Mouse (Mus musculus): ENCODE data around the gene Htra1. TPM values are rescaled to one million over a fixed set of nuclear protein-coding genes. Genes with fewer than 3 reads are reported as not detected.

The Htra1 gene
- total and polyA plus RNA-seq, 2 experiments from 2014 or later: 79.7 to 95.2 TPM

DNA sequence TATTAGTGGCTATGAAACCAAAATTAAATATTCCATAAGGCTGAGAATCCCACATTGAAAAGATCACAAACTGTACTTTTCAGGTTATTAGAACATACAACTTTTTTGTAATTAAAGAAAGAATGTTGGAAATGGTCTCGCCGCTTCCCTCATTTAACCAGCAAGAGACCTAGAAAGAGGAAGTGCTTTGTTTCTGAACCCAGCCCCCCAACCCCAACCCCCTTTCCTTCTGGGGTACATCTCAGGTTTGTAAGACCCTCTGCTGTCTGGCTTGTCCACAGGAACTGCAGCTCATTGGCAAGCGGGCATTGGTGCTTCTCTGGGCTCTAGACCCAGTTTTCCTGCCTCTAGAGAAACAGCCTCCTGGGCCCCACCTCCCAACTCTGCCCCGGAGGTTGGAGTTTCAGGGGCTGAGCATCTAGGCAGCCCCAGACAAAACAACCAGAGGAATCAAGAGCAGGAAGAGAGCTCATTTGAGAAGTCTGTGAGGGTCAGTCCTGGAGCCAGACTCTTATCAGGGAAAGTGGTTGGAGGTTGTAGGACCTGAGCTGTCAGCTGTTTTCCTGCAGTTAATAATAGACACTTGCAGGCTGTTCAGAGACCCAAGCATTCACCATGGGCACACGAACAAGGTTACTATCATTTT lies 12.8 kb downstream of the Htra1 start:
- peak overlapping the region; percentile 25; the same call in 1 of the 2 replicates for H3K4me3 ChIP-seq (ENCODE audit: low read depth, low read length)
- TF ChIP-seq CTCF (IDR thresholded peaks at IDR 0.05; ENCODE audit: low read depth): no peak
- no peak for TF ChIP-seq EP300 (IDR thresholded peaks at IDR 0.05; ENCODE audit: low read depth)
- peak overlapping the region; percentile 4; the same call in 1 of the 2 replicates for H3K9ac ChIP-seq (replicated peaks; ENCODE audit: low read depth, low read length)
- ATAC-seq (ENCODE audit: insufficient read depth, low read depth) (peak; percentile 88), DNase-seq (ENCODE audit: low spot score) (peak; percentile 68)
- peak overlapping the region; percentile 60 for H3K4me2 ChIP-seq (ENCODE audit: low read depth, low read length)
- no peaks in the 10 kb centered on the region for H3K9me3 ChIP-seq (replicated peaks; ENCODE audit: control insufficient read depth, low read length)
- H3K36me3 ChIP-seq (replicated peaks; ENCODE audit: control insufficient read depth, insufficient read depth, low read length): no peaks in the 10 kb centered on the region
- H3K27me3 ChIP-seq (ENCODE audit: control insufficient read depth, insufficient read depth, low read length): no peaks in the 10 kb centered on the region
- H3K4me1 ChIP-seq (ENCODE audit: control insufficient read depth, insufficient read depth): peaks cover 35% of the 10 kb centered on the region
- 23% methylated on average over 5 of the region's 5 CpGs for WGBS
- peak overlapping the region; percentile 88 for H3K27ac ChIP-seq (ENCODE audit: low read depth)

DNA sequence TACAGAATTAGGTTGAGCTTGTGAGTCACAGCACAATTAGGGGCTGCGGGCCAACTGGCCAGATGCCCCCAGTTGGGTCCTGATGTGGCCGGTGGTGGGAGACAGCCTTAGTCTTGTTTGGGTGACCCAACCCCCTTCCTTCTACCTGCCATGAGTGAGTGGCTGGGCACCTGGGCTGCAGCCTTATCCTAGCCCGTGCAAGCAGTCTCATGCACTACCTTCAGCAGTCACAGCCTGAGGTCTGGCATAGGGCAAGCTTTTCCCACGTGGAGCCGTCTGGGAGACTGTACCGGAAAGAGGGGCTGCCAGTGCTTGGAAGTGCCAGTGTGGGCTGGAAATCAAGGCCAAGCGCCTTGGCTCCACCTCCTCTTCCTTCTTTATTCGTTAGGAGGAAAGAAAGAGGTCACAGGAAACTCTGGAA lies 13.4 kb downstream of the Htra1 start:
- WGBS: 9% methylated on average over 8 of the region's 8 CpGs
- Histone ChIP-seq H3K4me3 (ENCODE audit: low read depth, low read length) (peak overlapping the region; percentile 25; the same call in 1 of the 2 replicates), H3K27ac (ENCODE audit: low read depth) (peak overlapping the region; percentile 88), H3K27me3 (ENCODE audit: control insufficient read depth, insufficient read depth, low read length) (no peaks in the 10 kb centered on the region), H3K36me3 (replicated peaks; ENCODE audit: control insufficient read depth, insufficient read depth, low read length) (no peaks in the 10 kb centered on the region), H3K9me3 (replicated peaks; ENCODE audit: control insufficient read depth, low read length) (no peaks in the 10 kb centered on the region), H3K4me1 (ENCODE audit: control insufficient read depth, insufficient read depth) (peaks cover 35% of the 10 kb centered on the region), H3K9ac (replicated peaks; ENCODE audit: low read depth, low read length) (peak overlapping the region; percentile 4; the same call in 1 of the 2 replicates), H3K4me2 (ENCODE audit: low read depth, low read length) (peak overlapping the region; percentile 60)
- no peak for TF ChIP-seq EP300 (IDR thresholded peaks at IDR 0.05; ENCODE audit: low read depth)
- no peak for TF ChIP-seq CTCF (IDR thresholded peaks at IDR 0.05; ENCODE audit: low read depth)
- peak; percentile 43 for DNase-seq (ENCODE audit: low spot score)
- ATAC-seq (ENCODE audit: insufficient read depth, low read depth): peak; percentile 70

DNA sequence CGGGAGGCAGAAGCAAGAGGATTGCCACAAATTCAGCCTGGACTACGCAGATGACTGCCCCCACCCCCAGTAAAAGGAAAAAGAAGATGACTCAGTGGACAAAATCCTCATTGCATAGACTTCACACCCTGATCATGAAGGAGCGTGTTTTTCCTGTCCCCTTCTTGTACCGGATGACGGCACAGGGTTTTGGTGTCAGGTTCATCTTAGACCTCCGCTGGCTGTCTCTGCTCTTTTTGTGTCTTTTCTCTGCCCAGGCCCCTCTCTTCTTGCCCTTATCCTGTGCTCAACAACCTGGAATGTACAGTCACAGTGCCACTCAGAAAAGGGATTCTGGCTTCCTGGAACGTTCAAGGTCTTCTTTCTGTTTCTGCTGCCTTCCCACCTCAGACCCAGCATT lies 14.6 kb downstream of the Htra1 start:
- Histone ChIP-seq H3K27me3 (ENCODE audit: control insufficient read depth, insufficient read depth, low read length) (no peaks in the 10 kb centered on the region), H3K27ac (ENCODE audit: low read depth) (no peak overlapping the region), H3K4me3 (ENCODE audit: low read depth, low read length) (no peak overlapping the region), H3K4me1 (ENCODE audit: control insufficient read depth, insufficient read depth) (peaks cover 35% of the 10 kb centered on the region), H3K36me3 (replicated peaks; ENCODE audit: control insufficient read depth, insufficient read depth, low read length) (no peaks in the 10 kb centered on the region), H3K9ac (replicated peaks; ENCODE audit: low read depth, low read length) (no peak overlapping the region), H3K9me3 (replicated peaks; ENCODE audit: control insufficient read depth, low read length) (no peaks in the 10 kb centered on the region), H3K4me2 (ENCODE audit: low read depth, low read length) (no peak overlapping the region)
- 80% methylated on average over 7 of the region's 7 CpGs for WGBS
- ATAC-seq (ENCODE audit: insufficient read depth, low read depth) (no peak), DNase-seq (ENCODE audit: low spot score) (no peak)
- TF ChIP-seq CTCF (IDR thresholded peaks at IDR 0.05; ENCODE audit: low read depth): no peak
- TF ChIP-seq EP300 (IDR thresholded peaks at IDR 0.05; ENCODE audit: low read depth): no peak

DNA sequence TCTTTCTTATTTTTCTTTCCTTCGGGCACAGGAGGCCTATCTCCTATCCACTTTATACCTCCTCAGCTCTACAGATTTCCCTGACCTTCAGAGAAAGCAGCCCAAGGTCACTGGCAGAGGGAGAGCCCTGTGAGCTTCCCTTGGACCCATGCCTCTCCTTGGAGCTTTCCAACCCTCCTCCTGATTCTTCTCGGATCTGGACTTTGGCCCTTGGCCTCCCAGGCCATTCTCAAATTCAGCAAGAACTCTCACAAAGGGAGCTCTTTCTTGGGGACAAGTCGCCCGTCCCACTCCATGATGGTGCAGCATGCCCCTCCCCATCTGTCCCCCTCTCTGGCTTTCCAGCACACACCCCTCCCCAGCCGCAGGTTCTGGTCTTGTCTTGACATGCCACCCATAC lies 15.1 kb downstream of the Htra1 start:
- Histone ChIP-seq H3K4me1 (ENCODE audit: control insufficient read depth, insufficient read depth) (peaks cover 34% of the 10 kb centered on the region), H3K4me2 (ENCODE audit: low read depth, low read length) (no peak overlapping the region), H3K27ac (ENCODE audit: low read depth) (no peak overlapping the region), H3K9ac (replicated peaks; ENCODE audit: low read depth, low read length) (no peak overlapping the region), H3K36me3 (replicated peaks; ENCODE audit: control insufficient read depth, insufficient read depth, low read length) (no peaks in the 10 kb centered on the region), H3K9me3 (replicated peaks; ENCODE audit: control insufficient read depth, low read length) (no peaks in the 10 kb centered on the region), H3K4me3 (ENCODE audit: low read depth, low read length) (no peak overlapping the region), H3K27me3 (ENCODE audit: control insufficient read depth, insufficient read depth, low read length) (no peaks in the 10 kb centered on the region)
- DNase-seq (ENCODE audit: low spot score): no peak
- 85% methylated on average over 5 of the region's 5 CpGs for WGBS
- ATAC-seq (ENCODE audit: insufficient read depth, low read depth): no peak
- TF ChIP-seq EP300 (IDR thresholded peaks at IDR 0.05; ENCODE audit: low read depth) (no peak), CTCF (IDR thresholded peaks at IDR 0.05; ENCODE audit: low read depth) (no peak)

DNA sequence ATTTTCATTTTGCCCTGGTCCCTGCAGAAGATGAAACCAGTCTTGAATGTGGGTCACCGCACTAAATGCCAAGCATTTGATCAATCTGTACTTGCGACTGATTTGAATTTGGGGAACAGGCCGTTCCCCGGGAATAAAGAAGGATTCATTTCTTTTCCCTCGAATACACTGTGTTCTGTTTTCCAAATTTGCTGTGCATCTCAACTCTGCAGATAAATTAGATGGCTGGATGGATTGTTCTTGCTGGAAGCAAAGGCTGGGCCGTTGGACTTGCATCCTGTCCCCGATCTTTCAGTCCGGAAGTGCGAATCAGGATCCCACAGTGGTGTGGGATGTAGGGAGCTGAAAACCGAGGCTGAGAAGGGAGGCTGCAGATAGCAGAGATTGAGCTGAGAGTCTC lies 17.5 kb downstream of the Htra1 start:
- no peak overlapping the region for H3K4me3 ChIP-seq (ENCODE audit: low read depth, low read length)
- H3K36me3 ChIP-seq (replicated peaks; ENCODE audit: control insufficient read depth, insufficient read depth, low read length): no peaks in the 10 kb centered on the region
- H3K27ac ChIP-seq (ENCODE audit: low read depth): no peak overlapping the region
- H3K27me3 ChIP-seq (ENCODE audit: control insufficient read depth, insufficient read depth, low read length): no peaks in the 10 kb centered on the region
- peaks cover 22% of the 10 kb centered on the region for H3K4me1 ChIP-seq (ENCODE audit: control insufficient read depth, insufficient read depth)
- DNase-seq (ENCODE audit: low spot score) (no peak), ATAC-seq (ENCODE audit: insufficient read depth, low read depth) (no peak)
- H3K4me2 ChIP-seq (ENCODE audit: low read depth, low read length): no peak overlapping the region
- no peak overlapping the region for H3K9ac ChIP-seq (replicated peaks; ENCODE audit: low read depth, low read length)
- TF ChIP-seq EP300 (IDR thresholded peaks at IDR 0.05; ENCODE audit: low read depth): no peak
- TF ChIP-seq CTCF (IDR thresholded peaks at IDR 0.05; ENCODE audit: low read depth): no peak
- H3K9me3 ChIP-seq (replicated peaks; ENCODE audit: control insufficient read depth, low read length): no peaks in the 10 kb centered on the region
- WGBS: 86% methylated on average over 10 of the region's 10 CpGs

DNA sequence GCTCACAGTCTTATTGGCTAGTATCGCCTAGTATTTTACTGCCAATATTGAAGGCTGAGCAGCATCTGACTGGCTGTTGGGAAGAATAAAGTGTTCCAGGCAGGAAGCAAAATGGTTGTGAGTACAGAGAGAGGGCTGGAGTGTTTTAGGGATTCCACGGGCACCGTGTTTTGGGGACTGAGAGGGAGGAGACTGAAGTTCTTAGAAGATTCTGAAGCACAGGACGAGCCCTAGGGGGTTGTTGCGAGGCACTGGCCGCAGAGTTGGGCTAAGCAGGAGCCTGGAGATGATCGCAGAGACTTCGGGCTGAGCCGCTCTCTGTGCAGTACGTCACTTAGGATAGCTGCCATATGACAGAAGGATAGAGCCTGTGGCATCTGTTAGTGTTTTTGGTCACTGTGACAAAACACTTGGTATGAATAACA lies 18.3 kb downstream of the Htra1 start:
- Histone ChIP-seq H3K27me3 (ENCODE audit: control insufficient read depth, insufficient read depth, low read length) (no peaks in the 10 kb centered on the region), H3K27ac (ENCODE audit: low read depth) (peak overlapping the region; percentile 33; the same call in 1 of the 2 replicates), H3K36me3 (replicated peaks; ENCODE audit: control insufficient read depth, insufficient read depth, low read length) (no peaks in the 10 kb centered on the region), H3K9me3 (replicated peaks; ENCODE audit: control insufficient read depth, low read length) (no peaks in the 10 kb centered on the region), H3K4me3 (ENCODE audit: low read depth, low read length) (no peak overlapping the region), H3K9ac (replicated peaks; ENCODE audit: low read depth, low read length) (no peak overlapping the region), H3K4me2 (ENCODE audit: low read depth, low read length) (no peak overlapping the region), H3K4me1 (ENCODE audit: control insufficient read depth, insufficient read depth) (peaks cover 18% of the 10 kb centered on the region)
- 88% methylated on average over 10 of the region's 10 CpGs for WGBS
- TF ChIP-seq EP300 (IDR thresholded peaks at IDR 0.05; ENCODE audit: low read depth): no peak
- no peak for TF ChIP-seq CTCF (IDR thresholded peaks at IDR 0.05; ENCODE audit: low read depth)
- no peak for ATAC-seq (ENCODE audit: insufficient read depth, low read depth)
- no peak for DNase-seq (ENCODE audit: low spot score)
